ENCODE assay signal across 10 mouse cellular contexts in the genomic region with DNA sequence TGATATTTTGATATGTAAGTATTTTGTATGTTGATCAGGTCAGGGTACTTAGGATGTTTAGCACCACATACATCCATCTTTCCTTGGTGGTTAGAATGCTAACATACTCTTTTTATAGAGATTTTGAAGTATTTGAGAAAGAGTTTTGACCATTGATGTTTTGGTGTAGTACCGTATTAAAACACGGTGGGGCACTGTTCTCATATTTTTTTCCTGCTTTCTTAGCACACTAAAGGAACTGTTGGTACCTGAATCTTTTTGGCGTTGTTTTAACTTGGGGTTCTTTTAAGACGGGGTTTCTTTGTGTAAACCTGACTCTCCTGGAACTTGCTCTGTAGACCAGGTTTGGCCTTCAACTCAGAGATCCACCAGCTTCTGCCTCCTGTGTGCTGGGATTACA.
DNase-seq lines count a peak whose midpoint lies in the region; ATAC-seq and TF ChIP-seq lines count a peak whose summit lies in the region.
"Had no signal": no experiment of that assay in that cellular context is flagged by ENCODE, and none has a peak within 500 bp of the region (broad histone marks: within the 10 kb centered on the region; RNA-seq: fewer than 3 reads in every experiment).

No protein-coding gene starts in this region.

- no peaks in the 10 kb centered on the region for H3K4me1 ChIP-seq in lung, postnatal 0 days (ENCODE audit: insufficient read depth, low read depth, low read length)
- no peaks in the 10 kb centered on the region for H3K4me1 ChIP-seq in thymus, adult 2 months (replicated peaks; ENCODE audit: control insufficient read depth, insufficient read depth, low read length)

- no peak for TF ChIP-seq POLR2A in thymus, adult 2 months (IDR thresholded peaks at IDR 0.05; ENCODE audit: control insufficient read depth, extremely low read depth, insufficient read depth, low read length, poor library complexity)

- TF ChIP-seq CTCF in Patski (IDR thresholded peaks at IDR 0.05) = peak; percentile 52
- TF ChIP-seq CTCF in lung, postnatal 0 days (IDR thresholded peaks at IDR 0.05) = peak; percentile 62
- TF ChIP-seq CTCF in thymus, adult 2 months (IDR thresholded peaks at IDR 0.05; ENCODE audit: borderline replicate concordance, control insufficient read depth, extremely low read depth, insufficient read depth, low read length, poor library complexity) = no peak

- 9% methylated on average over 4 of the region's 4 CpGs for WGBS in lung, postnatal 0 days
- WGBS in thymus, adult 2 months = 70% methylated on average over 4 of the region's 4 CpGs

- no peak overlapping the region for H3K27ac ChIP-seq in lung, postnatal 0 days (ENCODE audit: low read length)
- H3K27ac ChIP-seq in thymus, adult 2 months (ENCODE audit: control insufficient read depth, insufficient read depth, low read length) = no peak overlapping the region
- H3K27ac ChIP-seq: liver, embryonic 13.5 days had no signal

- CTCF ChIA-PET in Patski (lab: Charles Lee) = interaction anchor here (0.7 to 2.6 kb wide), 6 partner anchors 11 to 319 kb away, joined by 3 to 12 read pairs (median 3); no protein-coding TSS in a partner anchor

- no peak overlapping the region for H3K4me3 ChIP-seq in lung, postnatal 0 days (ENCODE audit: low read depth, low read length)
- no peak overlapping the region for H3K4me3 ChIP-seq in thymus, adult 2 months (ENCODE audit: control insufficient read depth, insufficient read depth, low read length)
- H3K4me3 ChIP-seq: liver, embryonic 13.5 days had no signal

- no peak for ATAC-seq in Patski
- no peak for ATAC-seq in lung, postnatal 0 days

- H3K9ac ChIP-seq in lung, postnatal 0 days (replicated peaks; ENCODE audit: low read depth) = no peak overlapping the region
- H3K9ac ChIP-seq: liver, embryonic 13.5 days had no signal

- DNase-seq in cerebellum, postnatal 14 days = peak; percentile 56 to 66
- DNase-seq in cerebellum, adult 11-12 months = no peak
- peak; percentile 13 for DNase-seq in left cerebral cortex, adult 11 months (ENCODE audit: low spot score)
- no peak for DNase-seq in left cerebral cortex, postnatal 36 days (ENCODE audit: low spot score in 2 of 2)
- DNase-seq in Patski (ENCODE audit: low read depth, low spot score) (peak; percentile 22), MN1 (ENCODE audit: low spot score) (no peak)
- peak; percentile 54 for DNase-seq in lung, postnatal 0 days (ENCODE audit: low spot score)
- DNase-seq in thymus, adult 2 months = no peak
- DNase-seq: liver, embryonic 13.5 days had no signal

- H3K36me3 ChIP-seq in lung, postnatal 0 days (ENCODE audit: insufficient read depth, low read length) = no peaks in the 10 kb centered on the region
- H3K36me3 ChIP-seq in thymus, adult 2 months (ENCODE audit: control insufficient read depth, insufficient read depth, low read length) = peaks cover 74% of the 10 kb centered on the region
- H3K36me3 ChIP-seq: G1E had no signal

- in situ Hi-C loops in Patski (cut with MboI; ENCODE audit: low pct_unique_long_range_greater_than_20kb) = loop anchor here (5.0 to 10.0 kb wide), 3 partner anchors 200 to 502 kb away; no protein-coding TSS in a partner anchor

- TF ChIP-seq EP300 in lung, postnatal 0 days (IDR thresholded peaks at IDR 0.05) = no peak

- intact Hi-C loops in left cerebral cortex, postnatal 36 days (cut with DNase I) = loop anchor here (2.0 to 5.0 kb wide), 2 partner anchors 202 to 320 kb away; no protein-coding TSS in a partner anchor

- H3K27me3 ChIP-seq in Patski = no peaks in the 10 kb centered on the region
- H3K27me3 ChIP-seq in lung, postnatal 0 days (replicated peaks; ENCODE audit: insufficient read depth, low read length) = no peaks in the 10 kb centered on the region
- H3K27me3 ChIP-seq in thymus, adult 2 months (ENCODE audit: control insufficient read depth, insufficient read depth, low read length) = no peaks in the 10 kb centered on the region
- H3K27me3 ChIP-seq: liver, embryonic 13.5 days had no signal

- POLR2A ChIA-PET in Patski (lab: Charles Lee) = interaction anchor here (1.0 kb wide), 1 partner anchor 32 kb away, joined by 3 read pairs; no protein-coding TSS in a partner anchor

- no peak overlapping the region for H3K4me2 ChIP-seq in lung, postnatal 0 days (replicated peaks; ENCODE audit: low read depth, low read length)
- H3K4me2 ChIP-seq: liver, embryonic 13.5 days had no signal

- H3K9me3 ChIP-seq in lung, postnatal 0 days (ENCODE audit: low read length) = no peaks in the 10 kb centered on the region
- H3K9me3 ChIP-seq: liver, embryonic 13.5 days had no signal

Comparison
In these comparisons a context has a peak if more than half of its experiments do, and no peak if none do; other contexts are left out.
1. DNase-seq: peak in cerebellum, postnatal 14 days (2 of 2), left cerebral cortex, adult 11 months (single experiment), Patski (single experiment) and lung, postnatal 0 days (single experiment); none in cerebellum, adult 11-12 months (single experiment), left cerebral cortex, postnatal 36 days (0 of 2), thymus, adult 2 months (single experiment) and MN1 (single experiment).